Mouse (Mus musculus): Measurements from ENCODE around the gene Shisa4. TPM values are rescaled to one million over a fixed set of nuclear protein-coding genes. Genes with fewer than 3 reads are reported as not detected.

Shisa4 gene
- 179 and 184 TPM in 2 replicates for polyA plus RNA-seq (2021; fragmentation: Nextera tagmentation)
- long read RNA-seq, experiment 1, transcript Shisa4-202 (2 exons, 851 nt): minor isoform, 9 of 269 reads
- long read RNA-seq, experiment 1, transcript Shisa4-201 (5 exons, 1,763 nt): major isoform, 198 of 269 reads
- long read RNA-seq, experiment 1, partial matches to known transcripts: 6 of 269 reads
- long read RNA-seq, experiment 1, other reads (novel, unspliced or antisense): 53 of 269 reads
- long read RNA-seq, experiment 2, transcript Shisa4-203 (3 exons, 1,404 nt): minor isoform, 6 of 460 reads
- long read RNA-seq, experiment 2, transcript Shisa4-202 (2 exons, 851 nt): minor isoform, 5 of 460 reads
- long read RNA-seq, experiment 2, transcript Shisa4-201 (5 exons, 1,763 nt): major isoform, 363 of 460 reads
- long read RNA-seq, experiment 2, partial matches to known transcripts: 51 of 460 reads
- long read RNA-seq, experiment 2, other reads (novel, unspliced or antisense): 35 of 460 reads

GRCm38 (mm10) chr1:135374868-135375581 is at the start of gene Shisa4:
TSS of gene Shisa4 (minus strand) at chr1:135375237.

GRCm38 (mm10) chr1:135324571-135324970 is 50.5 kb downstream of the Shisa4 start, which contains the start of gene Lmod1:
TSS of gene Lmod1 (plus strand) at chr1:135324807.

Other genes starting within 250 kb of the Shisa4 start
- gene Ptpn7, start 242.5 kb downstream of the Shisa4 start, polyA plus RNA-seq (2021; fragmentation: Nextera tagmentation): 0.08 TPM in 1 of 2 replicates, not detected in the other
- 22.7 and 26.0 TPM in 2 replicates for gene Arl8a, start 228.4 kb downstream of the Shisa4 start, polyA plus RNA-seq (2021; fragmentation: Nextera tagmentation)
- gene Gpr37l1, start 207.6 kb downstream of the Shisa4 start, polyA plus RNA-seq (2021; fragmentation: Nextera tagmentation): 251 and 272 TPM in 2 replicates
- gene Elf3, start 116.7 kb downstream of the Shisa4 start, polyA plus RNA-seq (2021; fragmentation: Nextera tagmentation): 0.11 TPM in 1 of 2 replicates, not detected in the other
- gene Rnpep, start 91.2 kb downstream of the Shisa4 start, polyA plus RNA-seq (2021; fragmentation: Nextera tagmentation): 28.8 and 32.5 TPM in 2 replicates
- 294 and 297 TPM in 2 replicates for gene Timm17a, start 61.5 kb downstream of the Shisa4 start, polyA plus RNA-seq (2021; fragmentation: Nextera tagmentation)
- 0.15 and 0.24 TPM in 2 replicates for gene Lmod1, start 50.4 kb downstream of the Shisa4 start, polyA plus RNA-seq (2021; fragmentation: Nextera tagmentation)
- 24.5 and 28.9 TPM in 2 replicates for gene Ipo9, start 55.3 kb upstream of the Shisa4 start, polyA plus RNA-seq (2021; fragmentation: Nextera tagmentation)
- 10.1 and 11.2 TPM in 2 replicates for gene Nav1, start 232.1 kb upstream of the Shisa4 start, polyA plus RNA-seq (2021; fragmentation: Nextera tagmentation)

All from layer of hippocampus, adult 6 months (tissue).